Mouse (Mus musculus): Measurements from ENCODE around the gene Spin2-ps6. TPM values are rescaled to one million over a fixed set of nuclear protein-coding genes. Genes with fewer than 3 reads are reported as not detected.
"Not testable (repeated sequence)": the region's sequence is repeated elsewhere in the genome, so short reads cannot be mapped to it uniquely, and the experiment has no call there.

The Spin2-ps6 gene
- not detected for total RNA-seq (2021)
- long read RNA-seq, experiment 1: 0 reads
- long read RNA-seq, experiment 2: 0 reads

DNA sequence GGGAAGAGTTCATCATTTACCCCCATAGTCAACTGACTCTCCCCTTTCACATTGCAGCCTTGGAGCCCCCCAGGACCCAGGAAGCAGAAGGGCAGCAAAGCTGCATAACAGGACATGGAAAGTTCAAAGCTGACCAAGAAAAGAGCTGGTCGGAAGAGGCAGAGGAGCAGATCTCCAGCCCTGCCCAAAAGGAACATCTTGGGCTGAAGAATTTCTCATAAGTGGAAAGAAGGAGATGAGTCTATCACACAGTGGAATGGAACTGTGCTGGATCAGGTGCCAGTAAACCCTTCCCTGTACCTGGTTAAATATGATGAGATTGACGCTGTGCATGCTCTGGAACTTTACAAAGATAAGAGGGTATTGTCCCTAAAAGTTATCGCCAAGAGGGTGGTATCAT is at the start of gene Spin2-ps6:
TSS of gene Spin2-ps6 (plus strand) at position 301 of the 400 bp plus-strand sequence.
- DNase-seq: not testable (repeated sequence)

Other genes with a start within 250 kb of the Spin2-ps6 start
- gene Btbd35f12, start 78.5 kb downstream of the Spin2-ps6 start, total RNA-seq (2021): not detected